Mouse (Mus musculus) spleen, embryonic (tissue): ENCODE measurements around the gene Hmgb1.

Source experiments
- CTCF ChIA-PET: fragments of 350-600 bp; sonication (Branson Sonifier 250); formaldehyde crosslinking; loops from one replicate; lab custom pipeline; 2022; lab: Charles Lee

The Hmgb1 gene

GRCm38 (mm10) chr5:149109220-149109619 lies 75.1 kb downstream of the Hmgb1 start:
- CTCF ChIA-PET: no interaction called here

- CTCF ChIA-PET: interaction anchor here (0.6 kb wide), 1 partner anchor 100 kb away, joined by 4 read pairs; no protein-coding TSS in a partner anchor
Measured at GRCm38 (mm10) chr5:149108178-149108577, 76.1 kb downstream of the Hmgb1 start.

DNA sequence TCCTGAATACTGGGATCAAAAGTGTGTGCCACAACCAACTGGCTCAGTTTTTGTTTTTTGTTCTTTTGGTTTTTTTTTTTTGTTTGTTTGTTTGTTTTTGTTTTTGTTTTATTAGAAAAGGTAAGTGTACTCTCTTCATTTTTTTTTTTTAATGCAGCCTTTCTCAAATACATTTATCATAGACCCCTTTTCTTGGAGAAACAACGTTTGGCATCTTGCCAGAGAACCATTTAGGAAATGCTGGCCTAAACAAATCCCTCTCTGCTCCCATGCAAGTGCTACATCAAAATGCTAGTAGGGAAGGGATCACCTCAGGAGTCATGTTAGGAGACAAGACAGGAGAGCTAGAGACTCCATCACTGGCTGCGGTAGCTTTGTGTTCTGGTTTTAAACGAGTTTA lies 76.7 kb downstream of the Hmgb1 start:
- CTCF ChIA-PET: interaction anchor here (0.6 kb wide), 1 partner anchor 648 kb away, joined by 6 read pairs; no protein-coding TSS in a partner anchor

DNA sequence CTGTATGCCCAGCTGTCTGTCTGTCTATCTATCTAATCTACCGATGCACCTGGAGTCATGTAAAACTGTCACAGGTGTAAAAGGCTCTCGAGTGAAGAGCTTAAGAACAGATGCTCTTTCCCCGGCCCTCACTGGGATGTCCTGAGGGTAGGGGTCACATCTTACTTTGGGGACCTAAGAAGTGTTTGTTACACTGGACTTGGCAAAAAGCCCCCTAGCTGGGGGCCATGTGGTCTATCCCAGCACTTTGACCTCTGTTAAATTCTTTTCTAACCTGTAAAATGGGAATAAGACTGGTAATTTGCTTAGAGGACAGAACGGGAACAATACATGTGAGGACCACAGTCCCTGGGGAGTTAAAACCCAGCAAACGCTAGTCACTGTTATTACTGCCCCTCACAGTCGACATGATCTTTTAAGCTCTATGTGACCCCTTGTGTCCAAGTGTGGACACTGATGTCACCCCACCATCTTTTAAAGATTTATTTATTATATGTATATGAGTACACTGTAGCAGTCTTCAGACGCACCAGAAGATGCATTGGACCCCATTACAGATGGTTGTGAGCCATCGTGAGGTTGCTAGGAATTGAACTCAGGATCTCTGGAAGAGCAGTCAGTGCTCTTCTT lies 80.1 kb downstream of the Hmgb1 start:
- CTCF ChIA-PET: no interaction called here

GRCm38 (mm10) chr5:149101869-149102268 lies 82.4 kb downstream of the Hmgb1 start:
- CTCF ChIA-PET: interaction anchor here (0.6 kb wide), 1 partner anchor 281 kb away, joined by 3 read pairs; no protein-coding TSS in a partner anchor

DNA sequence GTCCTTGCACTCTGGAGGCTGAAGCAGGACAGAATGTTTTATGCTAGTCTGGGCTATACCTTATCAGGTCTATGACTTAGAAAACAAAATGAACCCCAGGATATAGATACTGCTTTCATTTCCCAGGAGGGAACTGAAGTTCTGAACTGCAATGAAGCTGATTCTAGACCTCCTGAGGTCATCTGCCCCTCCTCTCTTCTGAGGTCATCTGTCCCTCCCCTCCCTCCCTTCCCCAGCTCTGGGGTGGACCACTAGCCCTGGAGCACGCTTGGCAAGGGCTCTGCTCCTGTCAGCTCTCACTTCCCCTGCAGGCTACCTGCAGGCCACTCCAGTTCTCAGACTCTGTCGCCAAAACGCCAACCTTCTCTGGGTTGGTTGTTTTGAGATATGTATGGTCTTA lies 84.2 kb downstream of the Hmgb1 start:
- CTCF ChIA-PET: interaction anchor here (0.6 kb wide), 1 partner anchor 112 kb away, joined by 3 read pairs; no protein-coding TSS in a partner anchor

- CTCF ChIA-PET: no interaction called here
Measured at GRCm38 (mm10) chr5:149099009-149099408, 85.3 kb downstream of the Hmgb1 start.

DNA sequence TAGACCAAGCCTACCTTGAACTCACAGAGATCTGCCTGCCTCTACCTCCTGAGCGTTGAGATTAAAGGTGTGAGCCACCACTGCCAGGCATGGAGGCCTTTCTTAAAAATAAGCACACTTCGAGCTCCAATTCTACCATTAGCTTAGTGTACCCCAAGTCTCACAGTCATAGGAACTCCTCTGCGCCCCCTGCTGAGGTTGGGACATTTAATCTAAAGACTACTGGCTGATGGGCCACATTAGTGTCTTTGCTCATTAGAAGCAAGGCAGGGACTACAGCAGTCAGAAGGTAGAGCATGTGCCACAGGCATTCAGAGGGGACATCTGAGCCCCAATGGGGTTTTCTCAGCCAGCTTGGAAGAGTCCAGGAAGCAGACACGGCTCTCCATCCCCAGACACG lies 86.4 kb downstream of the Hmgb1 start:
- CTCF ChIA-PET: interaction anchor here (0.6 kb wide), 1 partner anchor 258 kb away, joined by 3 read pairs; no protein-coding TSS in a partner anchor

GRCm38 (mm10) chr5:149096284-149096683 lies 88.0 kb downstream of the Hmgb1 start:
- CTCF ChIA-PET: no interaction called here

GRCm38 (mm10) chr5:149092926-149093325 lies 91.4 kb downstream of the Hmgb1 start:
- CTCF ChIA-PET: no interaction called here

GRCm38 (mm10) chr5:149092526-149092925 lies 91.8 kb downstream of the Hmgb1 start:
- CTCF ChIA-PET: no interaction called here

DNA sequence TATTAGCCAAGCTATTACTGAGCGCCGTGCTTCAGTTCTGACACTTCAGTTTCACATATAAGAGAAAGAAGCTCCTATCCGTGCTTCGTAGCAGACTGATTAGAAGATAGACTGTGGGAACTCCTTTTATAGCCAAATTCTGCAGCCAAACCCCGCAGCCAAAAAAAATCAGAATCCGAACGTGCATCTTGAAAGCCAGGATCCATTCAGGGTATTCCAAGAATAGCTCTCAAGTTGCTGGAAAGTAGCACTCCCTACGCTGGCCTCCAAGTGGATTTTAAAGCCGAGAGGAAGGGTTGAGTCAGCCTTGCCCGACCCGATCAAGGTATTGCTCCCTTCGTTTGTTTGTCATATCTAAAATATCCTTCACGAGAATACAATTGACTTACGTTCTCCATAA lies 93.0 kb downstream of the Hmgb1 start:
- CTCF ChIA-PET: no interaction called here

DNA sequence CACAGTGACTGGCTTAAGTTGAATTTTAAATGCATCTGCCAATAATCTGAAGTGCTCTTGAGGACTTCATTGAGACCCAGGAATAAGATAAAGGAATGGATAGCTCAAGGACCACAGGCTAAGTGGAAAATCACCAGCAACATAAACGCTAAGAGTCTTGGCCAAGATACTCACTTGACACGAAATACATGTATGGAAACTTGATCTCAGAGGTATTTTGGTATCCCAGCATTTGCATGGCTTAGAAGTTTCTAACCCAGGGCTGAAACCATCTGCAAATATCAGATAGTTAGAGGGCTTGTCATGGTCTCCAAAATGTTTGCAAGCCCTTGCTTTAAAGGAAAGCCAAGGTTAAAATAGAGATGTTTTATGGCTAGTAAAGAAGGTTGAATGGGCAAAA lies 94.4 kb downstream of the Hmgb1 start:
- CTCF ChIA-PET: no interaction called here

DNA sequence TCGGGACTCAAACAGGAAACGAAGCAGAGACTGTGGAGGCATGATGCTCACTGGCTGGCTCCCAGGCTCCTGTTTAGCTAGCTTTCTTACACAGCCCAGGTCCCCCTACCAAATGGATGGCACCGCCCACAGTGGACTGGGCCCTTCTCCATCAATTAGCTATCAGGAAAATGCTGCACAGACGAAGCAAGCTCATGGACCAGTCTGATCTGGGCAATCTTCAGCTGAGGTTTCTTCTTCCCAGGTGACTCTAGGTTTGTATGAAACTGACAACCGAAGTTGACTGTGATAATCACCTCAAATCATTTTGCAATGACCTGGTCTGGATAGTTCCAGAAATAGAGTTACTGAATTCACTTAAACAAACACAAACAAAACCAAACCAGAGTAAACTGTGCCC lies 94.8 kb downstream of the Hmgb1 start:
- CTCF ChIA-PET: no interaction called here

GRCm38 (mm10) chr5:149088891-149089290 lies 95.4 kb downstream of the Hmgb1 start:
- CTCF ChIA-PET: no interaction called here

DNA sequence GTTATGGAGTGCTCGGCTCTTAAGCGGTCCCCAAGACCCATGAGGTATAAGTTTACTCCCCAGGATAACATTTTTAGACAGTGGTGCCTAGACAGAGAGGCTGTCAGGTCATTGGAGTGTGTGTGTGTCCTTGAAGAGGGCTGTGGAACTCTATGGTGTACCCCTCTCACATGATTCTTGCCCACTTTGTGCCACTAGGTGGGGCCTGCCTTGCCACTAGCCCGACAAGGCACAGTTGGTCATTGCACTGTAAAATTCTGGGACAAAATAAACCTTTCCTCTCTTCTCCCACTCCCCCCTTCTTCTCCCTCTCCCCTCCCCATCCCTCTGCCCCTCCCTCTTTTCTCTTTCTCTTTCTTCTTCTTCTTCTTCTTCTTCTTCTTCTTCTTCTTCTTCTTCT lies 96.1 kb downstream of the Hmgb1 start:
- CTCF ChIA-PET: no interaction called here

GRCm38 (mm10) chr5:149086382-149087244 lies 97.7 kb downstream of the Hmgb1 start:
- CTCF ChIA-PET: no interaction called here

GRCm38 (mm10) chr5:149080466-149080865 lies 103.8 kb downstream of the Hmgb1 start:
- CTCF ChIA-PET: interaction anchor here (0.6 kb wide), 1 partner anchor 144 kb away, joined by 4 read pairs; no protein-coding TSS in a partner anchor

- CTCF ChIA-PET: no interaction called here
Measured at GRCm38 (mm10) chr5:149079758-149080150, 104.5 kb downstream of the Hmgb1 start.

GRCm38 (mm10) chr5:149079018-149079757 lies 105.1 kb downstream of the Hmgb1 start:
- CTCF ChIA-PET: no interaction called here

DNA sequence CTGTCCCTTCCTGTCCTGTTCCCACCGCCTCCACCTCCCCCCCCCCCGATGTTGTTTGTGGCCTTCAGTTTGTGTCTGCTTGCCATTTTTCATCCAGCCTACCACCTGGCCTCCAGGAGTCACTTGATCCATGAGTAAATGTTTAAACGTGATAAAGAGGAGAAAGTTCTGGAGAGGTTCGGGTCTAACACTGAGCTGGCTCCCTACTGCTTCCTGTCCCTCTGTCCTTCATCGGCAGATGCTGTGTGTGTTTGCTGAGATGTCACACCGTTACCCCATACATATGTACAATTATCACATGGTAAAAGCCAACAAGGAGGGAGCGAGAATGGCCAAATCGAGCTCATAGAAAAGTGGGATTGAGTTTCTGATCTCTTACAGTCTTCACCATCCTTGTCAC lies 107.2 kb downstream of the Hmgb1 start:
- CTCF ChIA-PET: no interaction called here

- CTCF ChIA-PET: interaction anchor here (0.6 kb wide), 1 partner anchor 705 kb away, joined by 8 read pairs; no protein-coding TSS in a partner anchor
Measured at GRCm38 (mm10) chr5:149071546-149071945, 112.7 kb downstream of the Hmgb1 start.
